Mouse (Mus musculus) gastrocnemius, adult 18-20 months (tissue): Measurements from ENCODE around the gene Gtf2h1. TPM values are rescaled to one million over a fixed set of nuclear protein-coding genes. Genes with fewer than 3 reads are reported as not detected.
"Not testable (repeated sequence)": the region's sequence is repeated elsewhere in the genome, so short reads cannot be mapped to it uniquely, and the experiment has no call there.

Experiments
- DNase-seq: peaks from one replicate; pipeline ENCODE4 v3.0.0; 2021; ENCODE audit warnings: low spot score
- total RNA-seq, 2 experiments: library from RNA; stranded (reverse); gene quantifications; 2 replicates each; pipeline ENCODE4 v1.2.3; 2021

Gtf2h1 gene
- total RNA-seq, 2 experiments from 2014 or later = 15.4 to 18.2 TPM

DNA sequence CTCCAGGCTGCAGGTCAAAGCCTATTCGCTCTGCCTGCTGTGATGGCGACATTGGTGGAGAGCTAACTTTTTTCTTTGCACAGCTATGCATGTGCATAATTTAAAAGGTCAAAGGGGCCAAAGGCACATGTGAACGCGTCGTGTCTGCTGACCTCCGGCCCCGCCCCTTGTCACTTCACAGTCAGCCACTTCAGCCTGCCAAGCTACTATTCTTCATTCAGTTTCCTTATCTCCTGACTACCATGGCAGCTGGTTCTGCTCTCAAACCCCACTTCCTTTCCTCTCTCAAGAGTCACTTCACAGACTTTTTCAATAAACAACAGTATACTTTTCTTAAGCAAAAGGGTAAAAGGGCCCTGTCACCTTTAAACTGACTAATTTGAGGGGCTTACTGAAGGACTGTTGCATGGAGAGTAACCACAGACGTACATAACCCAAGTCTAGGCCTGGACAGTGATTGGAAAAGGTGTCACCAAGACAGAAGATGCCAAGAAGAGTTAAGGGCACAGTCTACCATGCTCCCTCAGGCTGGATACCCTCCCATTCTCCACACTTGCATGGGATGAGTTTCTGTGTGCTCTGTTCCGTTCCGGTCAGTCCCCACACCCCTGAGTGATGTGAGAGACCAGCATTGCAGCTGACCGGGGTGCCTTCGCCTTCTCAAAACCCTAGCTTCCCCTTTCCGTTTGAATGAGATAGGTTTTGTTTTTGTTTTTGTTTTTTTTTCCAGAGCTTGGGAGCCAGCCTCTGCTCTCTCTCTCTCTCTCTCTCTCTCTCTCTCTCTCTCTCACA is 35.1 kb downstream of the Gtf2h1 start:
- no peak for DNase-seq

DNA sequence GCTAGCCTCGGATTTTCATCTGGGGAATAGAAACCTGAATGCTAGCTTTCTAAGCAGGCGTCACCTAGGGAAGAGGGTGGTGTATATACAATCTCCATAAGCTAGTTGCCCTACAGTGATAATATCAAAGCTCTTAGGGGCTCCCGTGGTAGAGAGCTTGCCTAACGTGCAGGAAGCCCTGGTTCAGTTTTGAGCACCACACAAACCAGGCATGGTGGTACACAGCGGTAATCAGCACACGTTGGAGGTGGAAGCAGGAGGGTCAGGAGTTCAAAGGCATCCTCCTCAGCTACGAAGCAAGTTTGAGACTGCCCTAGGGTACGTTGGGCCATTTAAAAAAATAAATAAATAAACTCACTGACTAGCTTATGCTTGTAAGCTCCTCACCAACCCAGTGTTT is 35.8 kb downstream of the Gtf2h1 start:
- no peak for DNase-seq

DNA sequence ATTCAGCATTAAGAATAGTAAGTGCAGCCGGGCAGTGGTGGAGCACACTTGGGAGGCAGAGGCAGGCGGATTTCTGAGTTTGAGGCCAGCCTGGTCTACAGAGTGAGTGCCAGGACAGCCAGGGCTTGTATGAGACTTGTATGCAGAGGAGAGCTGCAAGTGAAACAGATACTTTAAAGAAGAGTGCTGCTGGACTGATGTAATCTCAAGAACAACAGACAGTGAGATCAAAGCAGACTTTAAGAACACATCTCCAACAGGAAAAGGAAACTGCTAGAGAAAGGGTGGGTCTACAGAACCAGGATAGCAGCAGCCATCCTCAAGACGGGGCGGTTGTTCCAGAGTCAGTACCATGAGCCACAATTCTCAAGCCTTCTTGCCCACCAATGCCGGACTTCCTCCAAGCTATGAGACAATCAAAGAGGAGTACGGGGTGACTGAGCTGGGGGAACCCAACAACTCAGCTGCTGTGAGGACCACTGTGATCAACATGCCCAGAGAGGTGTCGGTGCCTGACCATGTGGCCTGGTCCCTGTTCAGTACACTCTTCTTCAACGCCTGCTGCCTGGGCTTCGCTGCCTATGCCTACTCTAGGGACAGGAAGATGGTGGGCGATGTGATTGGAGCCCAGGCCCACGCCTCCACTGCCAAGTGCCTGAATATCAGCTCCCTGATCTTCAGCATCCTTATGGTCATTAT is 36.4 kb downstream of the Gtf2h1 start:
- not testable (repeated sequence) for DNase-seq

DNA sequence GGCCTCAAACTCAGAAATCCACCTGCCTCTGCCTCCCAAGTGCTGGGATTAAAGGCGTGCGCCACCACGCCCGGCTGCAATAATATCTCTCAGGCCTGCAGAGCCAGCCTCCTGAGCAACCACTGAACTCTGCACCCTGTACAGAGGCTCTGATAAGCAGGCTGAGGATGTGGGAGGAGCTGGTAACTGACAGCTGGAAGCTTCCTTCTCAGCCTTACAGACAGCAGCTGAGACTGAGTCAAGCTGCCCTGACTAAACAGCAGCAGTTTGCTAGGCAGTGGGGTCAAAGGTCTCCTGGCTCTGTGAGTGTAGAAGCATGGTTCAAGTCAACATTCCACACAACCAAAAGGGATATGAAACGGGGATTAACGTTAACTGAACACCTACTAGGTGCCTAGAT is 37.4 kb downstream of the Gtf2h1 start:
- DNase-seq = no peak

DNA sequence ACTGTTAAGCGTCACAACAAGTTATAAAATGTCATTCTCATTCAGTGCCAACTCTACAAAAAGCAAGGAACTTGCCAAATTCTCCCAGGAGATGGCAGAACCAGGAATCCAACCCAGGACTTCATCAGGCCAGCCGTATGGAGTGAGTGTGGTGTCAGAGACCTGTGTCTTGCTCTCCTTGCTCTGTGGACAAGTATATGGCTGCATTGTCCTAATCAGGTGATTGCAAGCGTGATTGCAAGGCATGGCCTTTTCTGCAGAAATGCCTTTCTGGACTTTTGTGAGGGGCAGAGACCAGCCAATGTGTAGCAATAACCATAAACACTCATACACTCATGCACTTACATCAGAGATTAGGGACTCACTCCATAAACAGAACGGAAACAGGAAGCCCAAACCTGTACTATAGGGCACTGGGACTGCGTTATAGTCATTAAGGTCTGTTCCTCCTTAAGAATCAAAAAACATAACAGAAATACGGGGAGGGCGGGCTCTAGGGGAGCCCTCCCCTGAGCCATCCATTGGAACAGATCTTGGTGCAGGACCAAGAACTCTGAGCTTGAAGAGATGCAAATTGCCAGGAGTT is 37.9 kb downstream of the Gtf2h1 start:
- no peak for DNase-seq

DNA sequence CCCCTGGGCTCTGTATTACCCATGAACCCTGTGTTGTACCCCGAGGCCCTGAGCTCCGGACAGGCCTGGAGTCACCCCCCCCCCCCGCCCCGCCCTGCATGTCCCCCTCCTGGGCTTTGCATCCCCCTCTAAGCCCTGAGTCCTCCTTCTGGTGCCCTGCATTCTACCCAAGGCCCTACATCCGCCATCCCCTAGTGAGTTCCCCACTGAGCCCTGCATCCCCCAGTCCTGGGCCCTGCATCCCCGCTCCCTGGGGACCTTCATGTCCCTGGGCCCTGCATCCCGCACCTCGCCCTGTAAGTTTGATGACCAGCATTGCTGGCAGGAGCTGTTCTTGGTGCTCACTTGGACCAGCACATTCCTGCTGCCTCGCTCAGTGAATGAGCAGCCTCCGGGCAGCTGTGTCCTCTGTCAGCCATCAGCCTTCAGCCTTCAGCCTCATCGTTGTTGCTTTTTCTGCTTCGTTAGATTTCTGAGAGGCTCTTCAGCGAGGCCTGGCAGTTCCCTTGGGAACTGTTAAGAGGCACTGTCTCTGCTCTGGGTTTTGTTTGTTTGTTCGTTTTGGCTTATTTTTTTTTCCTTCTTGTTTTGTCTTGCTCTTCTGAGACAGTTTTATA is 39.2 kb downstream of the Gtf2h1 start:
- DNase-seq = no peak

DNA sequence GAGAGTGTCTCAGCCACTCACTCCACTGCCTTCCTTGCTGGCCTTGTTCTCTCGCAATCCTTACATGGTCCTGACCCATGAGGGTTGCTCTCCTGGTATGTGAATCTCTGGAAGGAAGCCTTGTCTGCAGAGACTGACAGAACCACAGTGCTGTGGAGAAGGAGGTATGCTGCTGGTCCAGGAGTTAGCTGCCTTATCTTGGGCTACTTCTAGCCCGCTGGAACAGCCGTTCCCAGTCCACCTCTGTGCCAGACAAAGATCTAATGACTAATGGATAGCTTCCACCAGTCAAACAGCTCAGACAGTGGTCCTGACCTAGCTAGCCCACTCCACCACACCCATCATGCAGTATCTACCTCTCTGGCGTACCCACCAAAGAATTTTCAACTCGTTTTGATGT is 40.5 kb downstream of the Gtf2h1 start:
- no peak for DNase-seq

DNA sequence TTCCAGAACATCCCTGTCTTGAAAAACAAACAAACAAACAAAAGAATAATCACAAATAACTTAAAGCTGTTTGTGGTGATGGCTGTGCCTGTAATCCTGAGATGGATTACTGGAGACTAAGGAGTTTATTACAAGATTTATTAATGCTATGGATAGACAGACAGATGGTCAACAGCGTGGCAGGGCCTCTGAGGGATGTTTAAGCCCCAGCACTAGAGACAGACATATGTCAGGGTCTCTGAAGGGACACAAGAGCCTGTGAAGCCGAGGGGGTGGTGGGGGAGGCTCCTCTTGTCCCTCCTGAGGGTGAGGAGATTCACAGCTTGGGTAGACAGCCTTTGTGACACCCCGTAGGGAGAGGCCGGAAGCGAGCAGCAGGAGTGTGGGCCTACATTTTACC is 41.2 kb downstream of the Gtf2h1 start:
- DNase-seq = no peak

DNA sequence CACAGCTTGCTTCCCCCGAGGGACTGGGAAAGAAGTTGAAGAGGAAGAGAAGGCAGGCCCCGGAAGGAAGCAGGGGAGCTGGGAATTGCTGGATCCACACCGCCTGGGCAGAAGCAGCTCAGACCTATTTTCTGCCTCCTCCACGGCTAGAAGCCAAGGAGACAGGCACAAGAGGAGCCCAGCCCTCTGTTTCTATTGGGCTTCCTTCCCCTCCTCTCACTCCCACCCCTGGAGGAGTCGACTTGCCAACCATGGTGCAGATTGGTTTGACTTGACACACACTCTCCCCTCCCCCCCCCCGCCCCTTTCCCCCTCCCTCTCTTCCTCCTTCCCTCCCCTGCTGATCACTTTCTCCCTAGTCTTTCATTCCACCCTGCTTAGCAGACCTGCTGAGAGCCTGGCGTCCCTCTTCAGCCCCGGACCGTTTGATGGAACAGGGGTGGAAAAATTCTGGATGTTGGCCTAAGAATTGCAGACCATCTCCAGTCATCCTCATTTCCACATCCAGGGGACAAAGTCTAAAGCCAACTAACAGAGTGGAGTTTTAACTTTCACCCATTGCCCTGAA is 42.3 kb downstream of the Gtf2h1 start:
- peak; percentile 65 for DNase-seq

DNA sequence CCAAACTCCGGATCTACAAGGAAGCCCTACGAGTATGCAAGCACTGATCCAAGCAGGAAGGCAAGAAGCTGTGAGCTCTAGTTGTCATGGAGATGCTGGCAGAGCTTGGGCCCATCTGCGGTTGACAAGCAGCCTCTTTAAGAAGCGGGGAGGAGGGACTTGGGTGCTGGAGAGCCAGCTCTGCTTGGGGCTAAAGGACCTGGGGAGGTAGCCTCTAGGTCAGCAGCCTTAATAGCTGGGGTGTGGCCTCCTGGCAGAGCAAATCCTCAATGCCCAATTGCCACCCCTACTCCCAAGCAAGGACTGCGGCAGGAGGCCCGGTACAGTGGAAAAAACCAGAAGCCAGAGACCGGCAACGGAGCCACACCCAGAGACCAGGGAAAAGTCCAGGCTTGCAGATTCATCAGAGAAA is 43.0 kb downstream of the Gtf2h1 start:
- DNase-seq = peak; percentile 88

DNA sequence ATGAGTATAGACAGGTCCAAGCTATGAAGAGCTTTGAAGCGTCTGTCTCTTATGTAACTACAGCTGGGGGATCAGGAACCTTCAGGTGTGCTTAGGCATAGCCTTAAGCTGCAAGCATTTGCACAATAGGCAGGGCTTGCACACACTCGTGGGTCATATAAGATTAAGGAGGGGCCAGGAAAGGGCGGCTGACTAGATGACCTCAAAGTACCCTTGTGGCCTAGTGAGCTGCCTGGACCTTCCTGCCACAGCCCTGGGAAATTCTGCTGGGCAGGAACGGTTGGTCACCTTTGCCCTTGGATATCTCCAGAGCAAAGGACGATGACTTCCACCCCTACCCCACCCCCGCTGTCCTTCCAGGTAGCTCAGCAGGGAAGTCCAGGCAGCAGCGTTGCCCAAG is 43.5 kb downstream of the Gtf2h1 start:
- no peak for DNase-seq

DNA sequence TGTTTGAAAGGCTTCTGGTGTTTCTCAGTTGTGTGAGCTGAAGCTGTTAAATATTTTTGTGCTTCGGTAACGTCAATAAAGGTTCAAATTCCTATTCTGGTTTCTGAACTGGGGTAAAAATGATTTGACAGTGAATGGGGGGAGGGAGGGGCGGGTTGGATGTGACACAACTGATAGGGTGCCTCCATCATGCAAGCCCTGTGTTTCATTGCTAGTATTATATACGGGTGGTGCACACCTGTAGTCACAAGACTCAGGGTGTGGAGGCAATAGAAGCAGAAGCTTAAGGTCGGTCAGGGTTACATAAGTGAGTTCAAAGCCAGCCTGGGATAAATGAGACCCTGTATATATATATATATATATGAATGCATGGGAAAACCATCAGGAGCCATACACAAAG is 44.0 kb downstream of the Gtf2h1 start:
- no peak for DNase-seq

DNA sequence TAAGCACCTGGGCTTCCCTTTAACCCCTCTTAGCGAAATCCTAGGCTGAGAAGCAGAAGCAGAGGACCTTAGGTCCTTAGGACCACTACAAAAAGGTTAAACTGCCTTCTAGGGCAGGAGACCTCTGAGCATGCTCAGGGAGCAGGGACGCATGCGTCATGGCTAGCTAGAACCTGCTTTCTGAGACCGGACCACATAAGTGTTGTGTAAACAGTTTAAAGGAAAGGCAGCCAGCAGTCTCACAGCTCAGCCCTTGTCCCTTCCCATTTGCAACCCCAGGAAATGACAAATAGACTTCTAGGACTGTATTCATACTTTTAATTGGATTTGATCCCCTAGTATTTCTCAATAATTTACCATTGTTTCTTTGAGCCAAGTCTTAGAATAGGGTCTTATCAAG is 44.4 kb downstream of the Gtf2h1 start:
- no peak for DNase-seq

DNA sequence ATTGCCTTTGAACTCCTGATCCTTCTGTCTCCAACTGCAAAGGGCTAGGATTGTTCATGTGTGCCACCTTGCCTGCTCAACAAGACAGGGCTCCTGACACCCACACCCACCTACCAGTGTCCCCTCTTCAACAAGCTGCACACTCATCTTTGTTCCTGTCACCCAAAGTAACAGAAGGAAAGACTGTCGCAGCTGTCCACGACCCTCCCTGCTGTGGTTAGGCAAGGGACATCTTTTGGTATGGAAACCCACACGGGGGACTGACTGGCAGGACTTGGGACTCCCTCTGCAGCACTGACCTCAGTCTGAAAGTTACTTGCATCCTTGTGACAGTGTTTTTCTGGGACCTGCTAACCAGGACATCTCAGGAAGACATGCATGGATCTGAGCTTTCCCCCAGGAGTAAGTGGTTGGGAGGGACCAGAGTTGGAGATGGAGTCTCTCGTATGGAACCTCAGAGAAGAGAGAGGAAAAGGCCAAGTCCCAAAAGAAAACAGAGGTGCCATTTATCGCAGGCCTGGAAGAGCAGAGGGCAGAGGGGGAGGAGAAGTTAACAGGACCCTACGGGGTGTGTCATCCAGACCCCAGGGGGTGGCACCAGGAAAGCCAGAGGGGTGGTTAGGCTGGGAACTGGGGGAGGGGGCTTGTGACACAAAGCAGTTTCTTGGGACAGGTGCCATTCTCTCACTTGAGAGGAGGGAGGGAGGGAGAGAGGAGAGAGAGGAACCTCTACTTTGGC is 45.1 kb downstream of the Gtf2h1 start, which contains the start of gene Ldha:
Gene Ldha (plus strand): TSS at position 689 of the 739 bp plus-strand sequence.
- no peak for DNase-seq

DNA sequence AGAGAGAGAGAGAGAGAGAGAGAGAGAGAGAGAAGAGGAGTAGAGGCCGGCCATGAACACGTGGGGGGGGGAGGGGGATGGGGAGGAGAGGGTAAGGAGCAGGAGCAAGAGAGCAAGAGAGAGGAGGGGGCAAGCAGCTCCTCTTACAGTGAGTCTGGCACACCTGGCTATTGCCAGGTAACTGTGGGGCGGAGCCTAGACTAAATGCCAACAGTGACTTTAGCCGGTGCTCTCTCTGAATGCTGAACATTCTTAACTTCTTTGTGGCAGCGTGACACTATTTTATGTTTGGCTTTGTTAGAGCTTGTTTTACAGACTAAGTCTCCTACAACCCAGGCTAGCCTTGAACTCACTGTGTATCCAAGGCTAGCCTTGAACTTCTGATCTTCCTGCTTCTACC is 46.4 kb downstream of the Gtf2h1 start:
- DNase-seq = no peak

DNA sequence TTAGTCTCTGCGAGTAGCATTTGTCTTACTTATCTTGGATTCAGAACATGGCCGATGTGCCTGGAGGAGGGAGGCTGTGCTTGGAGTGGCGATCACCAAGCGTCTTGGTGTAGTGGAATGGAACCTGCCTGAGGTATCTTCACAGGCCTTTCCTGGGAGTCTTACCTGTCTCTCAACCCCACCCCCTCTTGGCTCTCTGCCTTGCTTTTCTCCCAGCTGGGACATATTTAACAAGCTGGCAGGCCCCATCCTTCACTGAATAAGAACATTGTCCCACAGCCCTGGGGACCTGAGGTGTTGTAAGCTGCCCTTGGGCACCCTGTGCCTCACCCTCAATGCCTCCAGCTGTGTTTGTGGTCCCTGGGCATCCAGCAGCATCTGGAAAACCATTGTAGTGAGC is 47.7 kb downstream of the Gtf2h1 start:
- no peak for DNase-seq

DNA sequence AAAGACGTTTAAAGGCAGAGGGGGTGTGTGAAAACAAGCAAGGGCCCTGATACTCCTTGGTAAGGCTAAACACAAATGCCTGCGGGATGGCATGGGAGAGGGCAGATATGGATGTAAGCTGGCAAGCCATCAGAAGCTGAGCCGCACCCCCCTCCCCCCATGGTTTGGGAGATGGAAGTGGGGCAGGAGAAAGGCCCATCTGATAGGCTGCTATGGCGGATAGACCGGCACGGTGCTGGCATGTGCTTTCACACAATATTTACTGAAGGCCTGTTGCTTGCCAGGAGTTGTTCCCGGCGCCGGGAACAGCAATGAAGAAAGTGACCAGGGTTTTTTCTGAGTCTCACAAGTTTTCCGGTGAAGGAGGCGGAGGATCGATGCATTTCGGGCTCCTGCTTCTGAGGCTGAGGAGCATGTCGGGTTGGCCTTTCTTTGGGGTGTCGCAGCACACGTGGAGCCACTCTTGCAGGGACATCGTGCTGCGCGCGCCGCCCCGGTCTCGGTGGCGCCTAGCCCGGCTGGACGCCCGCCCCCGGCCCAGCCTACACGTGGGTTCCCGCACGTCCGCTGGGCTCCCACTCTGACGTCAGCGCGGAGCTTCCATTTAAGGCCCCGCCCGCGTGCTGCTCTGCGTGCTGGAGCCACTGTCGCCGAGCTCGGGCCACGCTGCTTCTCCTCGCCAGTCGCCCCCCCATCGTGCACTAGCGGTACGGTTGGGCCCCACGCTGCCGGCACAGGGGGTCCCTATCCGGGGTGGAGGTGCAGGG is 49.5 kb downstream of the Gtf2h1 start:
- DNase-seq = peak; percentile 94

DNA sequence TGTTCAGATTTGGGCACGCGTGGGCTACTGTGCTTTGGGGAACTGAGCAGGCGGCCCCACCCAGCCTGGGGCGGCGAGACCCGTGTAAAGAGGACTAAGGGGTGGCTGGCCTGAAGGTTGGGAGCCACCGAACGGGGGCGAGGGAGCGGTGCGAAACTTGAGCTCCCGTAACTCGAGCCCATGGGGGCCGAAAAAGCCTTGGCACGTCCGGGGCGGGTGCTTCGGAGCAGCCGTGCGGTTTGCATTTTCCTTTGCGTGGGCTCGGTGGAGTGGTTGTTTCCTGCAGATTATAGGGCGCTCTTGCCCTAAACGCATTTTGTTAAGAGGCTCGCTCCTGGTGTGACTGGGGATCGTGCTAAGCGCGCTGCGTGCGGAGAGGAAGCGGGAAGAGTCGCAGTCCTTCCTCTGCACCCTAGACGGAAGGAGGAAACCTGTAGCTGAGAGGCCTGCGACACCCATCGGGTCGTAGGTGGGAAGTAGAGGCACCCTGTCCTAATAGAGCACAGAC is 50.1 kb downstream of the Gtf2h1 start:
- peak; percentile 62 for DNase-seq

DNA sequence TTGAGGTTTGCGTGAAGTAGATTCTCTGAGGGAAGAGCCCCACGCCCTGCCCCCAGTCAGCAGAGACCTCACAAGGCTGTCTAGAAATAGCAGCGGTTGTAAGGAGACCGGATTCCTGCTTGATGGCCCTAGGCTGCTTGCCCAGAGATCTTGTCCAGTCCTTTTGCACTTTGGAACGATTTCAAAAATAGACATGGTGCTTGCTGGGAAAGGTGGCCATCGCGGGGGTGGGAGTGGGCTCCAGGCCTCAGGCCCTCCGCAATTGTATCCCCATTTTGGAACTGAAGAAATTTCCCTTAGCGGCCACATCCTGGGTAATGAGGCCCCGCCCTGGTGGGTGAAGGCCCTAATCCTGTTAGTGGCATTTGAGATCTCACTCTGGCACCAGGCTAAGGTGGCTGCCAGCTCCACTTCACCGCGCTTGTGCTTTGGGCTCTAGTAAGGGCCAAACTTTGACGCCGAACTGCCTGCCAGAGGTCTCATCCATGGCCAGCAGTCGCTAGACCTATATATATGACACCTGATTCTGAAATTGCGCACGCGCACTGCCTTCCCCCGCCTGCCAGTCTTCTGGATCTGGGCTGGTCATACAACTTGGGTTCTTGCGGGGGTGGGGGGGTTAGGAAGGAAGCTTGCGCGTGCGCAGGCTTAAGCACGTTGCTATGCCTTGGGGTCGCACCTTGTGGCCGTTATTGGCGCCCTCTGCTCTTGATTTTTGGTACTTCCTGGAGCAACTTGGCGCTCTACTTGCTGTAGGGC is 50.8 kb downstream of the Gtf2h1 start:
- peak; percentile 79 for DNase-seq
